Mouse (Mus musculus) heart, postnatal 0 days (tissue): ENCODE data around the gene Pcca.

Experiments
- CTCF ChIP-seq: IDR thresholded peaks from 2 replicates; pipeline ENCODE4 v1.5.1; 2016; ENCODE audit warnings: antibody characterized with exemption, control low read depth, low read depth
- EP300 ChIP-seq: IDR thresholded peaks from 2 replicates; pipeline ENCODE4 v1.6.1; 2016; ENCODE audit warnings: antibody characterized with exemption, low read depth

- TF ChIP-seq CTCF (no peak), EP300 (no peak)
Measured at GRCm38 (mm10) chr14:122800296-122800695, 266.2 kb downstream of the Pcca start.
